Mouse (Mus musculus) stomach, embryonic 16.5 days (tissue): ENCODE data around the gene Nrxn3. TPM values are rescaled to one million over a fixed set of nuclear protein-coding genes. Genes with fewer than 3 reads are reported as not detected.

Experiments used
- ATAC-seq: fragments of 200-750 bp; cut with Nextera tagmentation; 2 replicates; pipeline ENCODE4 v1.8.0; 2017; ENCODE audit warnings: moderate number of reproducible peaks, moderate TSS enrichment; ENCODE audit not compliant: insufficient read depth, low FRiP score
- H3K27ac ChIP-seq: fragments of 300-500 bp; sonication (generic); 2 replicates; pipeline ENCODE4 v1.5.1; 2014; ENCODE audit warnings: low read length
- H3K27me3 ChIP-seq: fragments of 300-500 bp; sonication (generic); 2 replicates; pipeline ENCODE4 v1.6.1; 2014; ENCODE audit warnings: low read length, control low read depth, mixed read lengths; ENCODE audit not compliant: control insufficient read depth, insufficient read depth
- H3K36me3 ChIP-seq: fragments of 300-500 bp; sonication (generic); 2 replicates; pipeline ENCODE4 v1.6.1; 2014; ENCODE audit warnings: low read length; ENCODE audit not compliant: control insufficient read depth, insufficient read depth
- H3K4me1 ChIP-seq: fragments of 300-500 bp; sonication (generic); 2 replicates; pipeline ENCODE4 v1.6.1; 2014; ENCODE audit warnings: low read length, control low read depth, mixed read lengths; ENCODE audit not compliant: control insufficient read depth, insufficient read depth
- H3K4me2 ChIP-seq: fragments of 300-500 bp; sonication (generic); 2 replicates; pipeline ENCODE4 v1.6.1; 2014; ENCODE audit warnings: low read depth, low read length, mixed read lengths
- H3K4me3 ChIP-seq: fragments of 300-500 bp; sonication (generic); replicated peaks from 2 replicates; pipeline ENCODE4 v1.5.1; 2014; ENCODE audit warnings: mild to moderate bottlenecking, low read length
- H3K9ac ChIP-seq: fragments of 300-500 bp; sonication (generic); 2 replicates; pipeline ENCODE4 v1.6.1; 2014; ENCODE audit warnings: low read length
- H3K9me3 ChIP-seq: fragments of 300-500 bp; sonication (generic); replicated peaks from 2 replicates; pipeline ENCODE4 v1.6.1; 2016; ENCODE audit warnings: low read length, control low read depth; ENCODE audit not compliant: control insufficient read depth
- WGBS: fragments of 180-500 bp; shearing (Covaris S2); extraction: QIAGEN DNeasy Blood & Tissue Kit; methylation state at CpG from one replicate; pipeline ENCODE4 v1.1.7; 2014; 5-methylcytosine and 5-hydroxymethylcytosine counted together
- polyA plus RNA-seq: library from polyadenylated mRNA; unstranded; fragments of >200 nt; fragmentation: Nextera tagmentation; extraction: Ambion mirVana; gene quantifications from 2 replicates; pipeline ENCODE4 v1.2.1, GENCODE M21; 2015

Nrxn3 gene
- polyA plus RNA-seq, 1 experiment from 2014 or later: 2.2 TPM

DNA sequence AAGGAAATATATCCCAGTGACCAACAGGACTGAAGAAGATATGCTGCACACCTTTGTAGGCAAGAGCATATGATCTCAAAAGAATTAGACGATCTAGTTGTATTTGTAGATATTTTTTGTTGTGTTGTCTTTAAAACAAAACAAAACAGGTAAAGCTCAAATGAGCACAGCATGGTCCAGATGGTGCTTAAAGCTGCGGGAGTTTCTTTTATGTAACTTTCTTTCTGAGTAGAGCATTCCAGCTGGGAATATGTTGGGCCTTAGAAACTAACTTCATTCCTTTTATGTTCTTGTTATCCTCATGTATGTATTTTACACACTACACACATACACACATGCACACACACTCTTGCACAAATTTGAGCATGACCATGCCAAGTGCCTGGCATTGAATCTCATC, 1545.4 kb downstream of the Nrxn3 start:
- H3K9me3 ChIP-seq: no peaks in the 10 kb centered on the region
- no peak overlapping the region for H3K4me2 ChIP-seq
- 85% methylated on average over 2 of the region's 2 CpGs for WGBS
- no peaks in the 10 kb centered on the region for H3K27me3 ChIP-seq
- no peak overlapping the region for H3K27ac ChIP-seq
- no peaks in the 10 kb centered on the region for H3K4me1 ChIP-seq
- ATAC-seq: no peak
- no peak overlapping the region for H3K9ac ChIP-seq
- H3K4me3 ChIP-seq: no peak overlapping the region
- no peaks in the 10 kb centered on the region for H3K36me3 ChIP-seq

DNA sequence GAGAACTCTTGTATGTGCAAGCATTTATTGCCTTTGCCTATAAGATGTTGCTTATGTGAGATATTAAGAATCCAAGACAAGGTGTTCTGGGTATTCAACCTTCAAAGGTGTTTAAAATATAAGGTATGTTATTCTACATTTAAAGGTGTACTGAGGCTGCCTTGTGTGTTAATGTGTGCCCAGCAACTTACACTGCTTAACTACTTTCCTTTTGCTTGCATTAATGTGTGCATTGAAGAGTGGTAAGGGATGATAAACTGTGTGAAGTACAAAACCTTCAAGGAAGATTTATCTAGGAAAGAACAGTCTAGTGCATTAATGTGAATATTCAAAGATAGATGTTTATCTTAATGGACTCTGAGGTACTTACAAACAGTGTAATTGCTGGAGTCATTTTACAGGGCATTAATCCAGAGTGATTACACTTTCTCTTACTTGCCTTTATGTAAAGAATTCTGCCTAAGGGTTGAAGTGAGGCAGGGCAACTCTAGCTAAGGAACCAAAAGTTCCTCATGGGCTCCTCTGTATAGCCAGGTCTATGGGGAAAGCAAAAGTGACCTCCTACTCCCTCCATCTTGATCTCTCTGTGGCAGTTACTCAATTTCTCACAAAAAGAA, 1548.2 kb downstream of the Nrxn3 start:
- no peak for ATAC-seq
- H3K9ac ChIP-seq: no peak overlapping the region
- H3K4me2 ChIP-seq: no peak overlapping the region
- H3K4me1 ChIP-seq: no peaks in the 10 kb centered on the region
- no peaks in the 10 kb centered on the region for H3K36me3 ChIP-seq
- no peak overlapping the region for H3K4me3 ChIP-seq
- H3K9me3 ChIP-seq: no peaks in the 10 kb centered on the region
- H3K27me3 ChIP-seq: no peaks in the 10 kb centered on the region
- no peak overlapping the region for H3K27ac ChIP-seq

DNA sequence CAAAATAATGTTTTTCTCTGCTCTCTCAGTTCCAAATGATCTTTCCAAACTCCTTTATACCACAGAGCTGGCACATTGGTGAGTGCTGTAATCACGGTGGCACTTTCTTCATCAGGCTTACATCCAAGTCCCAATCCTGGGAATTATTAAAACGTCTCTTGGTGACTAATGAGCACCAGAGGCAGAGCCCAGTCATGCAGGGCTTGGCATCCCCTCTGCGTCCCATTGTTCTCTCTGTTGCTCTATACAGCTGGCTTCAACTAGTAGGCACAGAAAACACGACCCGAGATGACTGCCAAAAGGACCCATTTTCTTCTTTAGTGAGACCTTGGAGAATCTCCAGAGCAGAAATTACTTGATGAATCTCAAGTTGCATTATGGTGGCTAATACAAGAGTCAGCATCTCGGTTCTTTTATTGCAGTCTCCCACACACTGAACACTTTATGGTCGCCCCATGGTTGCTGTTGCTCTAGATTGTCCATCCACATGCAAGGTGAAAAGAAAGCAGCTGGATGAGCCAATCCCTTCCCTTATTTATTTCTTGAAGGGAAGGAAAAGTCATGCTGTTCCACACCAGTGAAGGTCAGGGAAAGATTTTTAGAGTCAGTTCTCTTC, 1552.1 kb downstream of the Nrxn3 start:
- H3K27ac ChIP-seq: no peak overlapping the region
- H3K36me3 ChIP-seq: no peaks in the 10 kb centered on the region
- 89% methylated on average over 7 of the region's 7 CpGs for WGBS

DNA sequence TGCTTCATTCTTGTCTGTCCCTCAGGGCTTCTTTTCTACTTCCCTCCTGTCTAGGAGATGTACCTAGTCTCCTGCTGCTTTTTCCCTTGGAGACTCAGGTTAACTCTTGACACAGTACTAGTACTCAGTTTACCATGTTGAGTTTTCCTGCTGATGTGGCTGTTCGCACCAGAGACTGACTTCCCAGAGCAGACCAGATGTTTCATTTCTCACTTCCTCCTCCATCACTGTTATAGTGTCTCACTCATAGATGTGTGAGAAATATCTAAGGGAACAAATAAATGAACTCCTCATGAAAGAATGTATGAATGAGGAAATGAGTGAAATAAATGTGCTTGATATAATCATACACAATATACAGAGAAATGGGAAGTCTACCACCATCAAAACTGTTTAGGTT, 1558.6 kb downstream of the Nrxn3 start:
- H3K9me3 ChIP-seq: no peaks in the 10 kb centered on the region
- no peaks in the 10 kb centered on the region for H3K27me3 ChIP-seq
- no peaks in the 10 kb centered on the region for H3K36me3 ChIP-seq
- 0 out of 2 replicates have a peak, but pooled peaks cover 3% of the 10 kb centered on the region for H3K4me1 ChIP-seq
- H3K27ac ChIP-seq: no peak overlapping the region
- WGBS: 74% methylated on average over 1 of the region's 1 CpGs
- H3K4me2 ChIP-seq: no peak overlapping the region
- no peak overlapping the region for H3K9ac ChIP-seq
- no peak for ATAC-seq
- H3K4me3 ChIP-seq: no peak overlapping the region

More for the DNA sequence above, 1552.1 kb downstream of the Nrxn3 start:
- no peaks in the 10 kb centered on the region for H3K4me1 ChIP-seq
- no peak overlapping the region for H3K4me2 ChIP-seq
- no peak for ATAC-seq
- no peak overlapping the region for H3K9ac ChIP-seq
- no peaks in the 10 kb centered on the region for H3K27me3 ChIP-seq
- no peak overlapping the region for H3K4me3 ChIP-seq
- no peaks in the 10 kb centered on the region for H3K9me3 ChIP-seq

DNA sequence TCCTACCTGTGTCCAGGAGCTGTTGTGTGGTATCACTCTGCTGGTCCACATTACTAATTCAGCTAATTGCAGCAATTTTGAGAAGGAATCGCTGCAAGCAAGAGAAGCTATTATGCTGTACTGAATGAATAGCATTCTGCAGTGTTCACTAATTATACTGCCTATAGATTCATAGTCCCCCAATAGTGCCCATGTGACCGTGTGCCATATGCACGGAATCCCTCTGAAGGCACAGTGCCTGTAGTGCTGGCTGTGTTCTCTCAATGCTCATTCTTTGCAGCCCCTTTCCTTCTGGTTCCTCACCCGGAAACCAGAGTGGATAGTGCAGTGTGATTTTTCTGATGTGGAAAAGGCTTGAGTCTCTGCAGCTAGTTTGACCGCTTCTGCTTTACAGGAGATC, 1560.3 kb downstream of the Nrxn3 start:
- 0 out of 2 replicates have a peak, but pooled peaks cover 3% of the 10 kb centered on the region for H3K4me1 ChIP-seq

DNA sequence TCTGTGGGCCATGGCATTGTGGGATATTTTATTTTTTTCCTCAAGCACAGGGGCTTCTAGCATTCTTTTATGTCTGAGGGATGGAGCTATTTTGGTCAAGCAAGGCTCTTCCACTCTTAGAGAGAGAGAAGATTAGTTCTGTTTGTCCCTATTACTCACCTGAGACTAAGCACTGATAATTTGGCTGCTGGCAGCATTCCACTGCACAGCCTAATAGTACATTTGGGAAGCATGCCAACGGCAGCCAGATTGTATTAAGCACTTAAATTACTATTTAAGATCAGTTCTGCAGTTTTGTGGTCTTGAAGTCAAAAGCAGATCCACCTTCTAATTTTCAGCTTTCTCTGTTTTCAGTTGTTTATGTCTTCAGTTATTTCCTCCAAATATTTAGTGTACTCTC, 1580.0 kb downstream of the Nrxn3 start:
- Histone ChIP-seq H3K4me3 (no peak overlapping the region), H3K9ac (no peak overlapping the region), H3K27me3 (no peaks in the 10 kb centered on the region), H3K27ac (no peak overlapping the region), H3K9me3 (no peaks in the 10 kb centered on the region), H3K36me3 (no peaks in the 10 kb centered on the region), H3K4me2 (no peak overlapping the region), H3K4me1 (no peaks in the 10 kb centered on the region)
- ATAC-seq: no peak
- 36% methylated on average over 1 of the region's 1 CpGs for WGBS

More for the DNA sequence above, 1560.3 kb downstream of the Nrxn3 start:
- Histone ChIP-seq H3K9me3 (no peaks in the 10 kb centered on the region), H3K9ac (no peak overlapping the region), H3K27me3 (no peaks in the 10 kb centered on the region), H3K4me2 (no peak overlapping the region), H3K4me3 (no peak overlapping the region), H3K36me3 (no peaks in the 10 kb centered on the region), H3K27ac (no peak overlapping the region)
- no peak for ATAC-seq
- WGBS: 83% methylated on average over 5 of the region's 5 CpGs

DNA sequence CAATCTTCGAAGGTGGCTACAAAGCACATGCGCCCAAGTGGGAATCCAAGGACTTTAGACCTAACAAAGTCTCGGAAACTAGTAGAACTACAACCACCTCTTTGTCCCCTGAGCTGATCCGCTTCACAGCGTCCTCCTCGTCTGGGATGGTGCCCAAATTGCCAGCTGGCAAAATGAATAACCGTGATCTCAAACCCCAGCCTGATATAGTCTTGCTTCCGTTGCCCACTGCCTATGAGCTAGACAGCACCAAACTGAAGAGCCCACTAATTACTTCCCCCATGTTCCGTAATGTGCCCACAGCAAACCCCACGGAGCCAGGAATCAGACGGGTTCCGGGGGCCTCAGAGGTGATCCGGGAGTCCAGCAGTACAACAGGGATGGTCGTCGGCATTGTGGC, 1609.1 kb downstream of the Nrxn3 start:
- ATAC-seq: no peak
- 92% methylated on average over 15 of the region's 15 CpGs for WGBS

DNA sequence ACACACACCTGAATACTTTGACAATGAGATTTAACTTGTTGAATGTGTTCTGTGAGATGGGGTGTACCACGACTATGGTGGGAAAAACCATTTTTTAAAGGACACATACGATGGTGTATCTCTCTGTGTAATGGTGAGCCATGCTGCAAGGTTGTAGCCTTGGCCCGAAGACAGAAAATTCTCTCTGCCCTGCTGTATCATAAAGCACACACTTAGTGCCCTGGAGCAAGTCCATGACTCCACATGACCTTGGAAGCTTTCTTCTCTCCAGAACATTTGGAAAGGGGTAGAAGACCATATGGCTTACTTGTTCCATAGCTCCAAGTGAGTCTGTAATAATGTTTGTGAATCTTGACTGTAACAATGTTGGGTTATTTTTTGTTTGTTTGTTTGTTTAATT, 1609.8 kb downstream of the Nrxn3 start:
- Histone ChIP-seq H3K9ac (no peak overlapping the region), H3K9me3 (no peaks in the 10 kb centered on the region), H3K27me3 (no peaks in the 10 kb centered on the region), H3K27ac (no peak overlapping the region), H3K36me3 (no peaks in the 10 kb centered on the region), H3K4me3 (no peak overlapping the region), H3K4me2 (no peak overlapping the region), H3K4me1 (no peaks in the 10 kb centered on the region)
- 90% methylated on average over 3 of the region's 3 CpGs for WGBS
- no peak for ATAC-seq

More for the DNA sequence above, 1609.1 kb downstream of the Nrxn3 start:
- H3K9me3 ChIP-seq: no peaks in the 10 kb centered on the region
- no peaks in the 10 kb centered on the region for H3K27me3 ChIP-seq
- H3K36me3 ChIP-seq: no peaks in the 10 kb centered on the region
- H3K9ac ChIP-seq: no peak overlapping the region
- H3K27ac ChIP-seq: no peak overlapping the region
- H3K4me2 ChIP-seq: no peak overlapping the region
- H3K4me1 ChIP-seq: no peaks in the 10 kb centered on the region
- H3K4me3 ChIP-seq: no peak overlapping the region

DNA sequence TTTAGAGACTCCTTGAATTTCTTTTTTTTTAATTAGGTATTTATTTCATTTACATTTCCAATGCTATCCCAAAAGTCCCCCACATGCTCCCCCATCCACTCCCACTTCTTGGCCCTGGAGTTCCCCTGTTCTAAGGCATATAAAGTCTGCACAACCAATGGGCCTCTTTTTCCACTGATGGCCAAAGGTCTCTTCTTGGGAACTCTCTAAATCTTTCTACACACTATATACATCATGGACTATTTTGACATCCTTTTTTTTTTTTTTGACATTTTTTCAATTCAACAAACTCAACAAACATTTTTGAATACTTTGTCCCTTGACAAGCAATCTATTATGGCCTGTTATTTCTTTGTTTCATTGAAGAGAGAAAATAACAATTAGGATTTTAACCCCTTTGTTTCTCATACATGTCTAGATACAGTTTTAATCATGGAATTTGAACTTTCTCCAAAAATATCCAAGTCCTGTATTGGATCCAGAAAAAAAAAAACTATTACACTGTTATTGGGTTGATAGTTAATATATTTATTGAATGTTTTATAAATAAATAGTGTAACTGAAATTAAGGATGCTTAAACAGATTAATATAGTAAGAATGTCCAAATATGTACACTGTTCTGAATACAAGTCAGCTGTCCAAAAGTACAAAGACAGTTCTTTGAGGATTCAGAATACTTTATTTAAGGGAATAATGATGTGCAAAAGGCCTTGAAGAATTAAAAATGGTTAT, 1615.0 kb downstream of the Nrxn3 start:
- H3K4me2 ChIP-seq: no peak overlapping the region
- no peak overlapping the region for H3K4me3 ChIP-seq
- no peak for ATAC-seq
- H3K4me1 ChIP-seq: no peaks in the 10 kb centered on the region
- H3K9me3 ChIP-seq: no peaks in the 10 kb centered on the region
- no peak overlapping the region for H3K27ac ChIP-seq
- no peaks in the 10 kb centered on the region for H3K27me3 ChIP-seq
- no peak overlapping the region for H3K9ac ChIP-seq
- no peaks in the 10 kb centered on the region for H3K36me3 ChIP-seq
